Mouse (Mus musculus): ENCODE measurements around the gene Cdc42se1. TPM values are rescaled to one million over a fixed set of nuclear protein-coding genes. Genes with fewer than 3 reads are reported as not detected.

Cdc42se1 gene
- 114 TPM in 2 replicates for polyA plus RNA-seq (2015; fragmentation: Nextera tagmentation; extraction: Ambion mirVana)

DNA sequence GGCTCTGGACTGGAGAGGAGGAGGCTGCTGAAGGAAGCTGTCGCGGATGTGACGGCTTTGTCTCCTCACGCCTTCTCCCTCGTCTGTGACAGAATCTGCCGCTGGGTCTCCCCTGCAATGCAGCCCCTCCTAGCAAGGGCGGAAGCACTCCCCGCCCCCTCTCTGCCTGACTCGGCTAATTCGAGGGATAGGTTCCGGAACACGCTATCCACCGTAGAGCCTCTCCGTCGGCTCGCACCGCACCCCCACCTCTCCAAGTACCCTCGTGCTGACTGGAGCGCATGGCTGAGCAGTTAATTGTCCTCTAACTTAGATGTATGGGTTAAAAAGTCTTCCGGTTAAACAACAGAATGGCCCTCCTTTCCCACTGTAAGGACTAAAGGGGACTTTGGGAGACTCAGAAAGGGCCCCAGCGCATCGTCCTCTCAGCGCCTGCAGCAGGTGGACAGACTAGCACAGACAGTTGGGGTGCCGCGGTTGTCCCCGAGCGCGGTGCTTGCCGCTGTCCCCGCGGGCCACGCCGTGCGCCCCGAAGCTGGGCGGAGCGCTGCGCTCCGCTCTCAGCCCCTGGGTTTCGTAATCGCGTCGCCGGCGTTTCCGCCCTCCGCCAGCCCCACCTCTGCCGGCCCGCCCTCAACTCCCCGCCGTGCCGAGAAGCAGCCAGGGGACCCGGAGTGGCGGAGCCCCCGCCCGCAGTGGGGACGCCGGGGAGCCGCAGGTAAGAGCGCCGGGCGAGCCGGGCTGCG, at the start of gene Cdc42se1:
Gene Cdc42se1, plus strand, starts transcription at position 585 of the 746 bp plus-strand sequence.
- Histone ChIP-seq H3K9me3 (no peaks in the 10 kb centered on the region), H3K27ac (peak within 1 kb of the TSS; percentile 97), H3K4me1 (peaks cover 33% of the 10 kb centered on the region), H3K36me3 (peaks cover 30% of the 10 kb centered on the region), H3K9ac (peak within 1 kb of the TSS; percentile 94), H3K4me3 (peak within 1 kb of the TSS; percentile 90), H3K4me2 (peak within 1 kb of the TSS; percentile 64), H3K27me3 (no peaks in the 10 kb centered on the region)
- WGBS: under 1% methylated on average over 64 of the region's 64 CpGs
- peak; percentile 86 for ATAC-seq (ENCODE audit: insufficient number of reproducible peaks, low FRiP score, low TSS enrichment, low read depth)

DNA sequence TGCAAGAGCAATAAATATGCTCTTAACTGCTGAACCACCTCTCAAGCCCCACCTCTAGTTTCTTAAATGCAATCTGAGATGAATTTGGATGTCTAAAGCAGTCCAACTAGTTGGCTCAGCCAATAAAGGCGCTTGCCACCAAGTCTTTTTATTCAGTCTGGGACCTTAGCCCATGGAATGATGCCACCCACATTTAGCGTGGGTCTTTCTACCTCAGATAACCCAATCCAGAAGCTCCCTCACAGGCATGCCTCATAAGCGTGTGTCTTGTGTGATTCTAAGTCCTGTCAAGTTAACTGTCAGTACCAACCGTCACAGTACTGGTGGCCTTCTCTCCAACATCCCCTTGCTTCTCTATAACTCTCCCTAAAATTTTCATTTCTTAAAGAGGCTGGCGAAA, 49.6 kb upstream of the Cdc42se1 start:
- H3K4me1 ChIP-seq: peaks cover 4% of the 10 kb centered on the region
- no peak overlapping the region for H3K4me3 ChIP-seq
- H3K27ac ChIP-seq: no peak overlapping the region
- peaks cover 12% of the 10 kb centered on the region for H3K36me3 ChIP-seq
- H3K27me3 ChIP-seq: peaks cover 3% of the 10 kb centered on the region; the same call in 1 of the 2 replicates
- ATAC-seq (ENCODE audit: insufficient number of reproducible peaks, low FRiP score, low TSS enrichment, low read depth): no peak
- no peak overlapping the region for H3K9ac ChIP-seq
- H3K4me2 ChIP-seq: no peak overlapping the region
- WGBS: 80% methylated on average over 5 of the region's 5 CpGs
- H3K9me3 ChIP-seq: no peaks in the 10 kb centered on the region

GRCm38 (mm10) chr3:95179890-95180289, 48.6 kb upstream of the Cdc42se1 start:
- Histone ChIP-seq H3K9ac (no peak overlapping the region), H3K27ac (no peak overlapping the region), H3K4me3 (no peak overlapping the region), H3K4me1 (no peaks in the 10 kb centered on the region), H3K4me2 (no peak overlapping the region), H3K9me3 (no peaks in the 10 kb centered on the region), H3K36me3 (peaks cover 22% of the 10 kb centered on the region), H3K27me3 (no peaks in the 10 kb centered on the region)
- ATAC-seq (ENCODE audit: insufficient number of reproducible peaks, low FRiP score, low TSS enrichment, low read depth): no peak
- WGBS: 65% methylated on average over 3 of the region's 3 CpGs

DNA sequence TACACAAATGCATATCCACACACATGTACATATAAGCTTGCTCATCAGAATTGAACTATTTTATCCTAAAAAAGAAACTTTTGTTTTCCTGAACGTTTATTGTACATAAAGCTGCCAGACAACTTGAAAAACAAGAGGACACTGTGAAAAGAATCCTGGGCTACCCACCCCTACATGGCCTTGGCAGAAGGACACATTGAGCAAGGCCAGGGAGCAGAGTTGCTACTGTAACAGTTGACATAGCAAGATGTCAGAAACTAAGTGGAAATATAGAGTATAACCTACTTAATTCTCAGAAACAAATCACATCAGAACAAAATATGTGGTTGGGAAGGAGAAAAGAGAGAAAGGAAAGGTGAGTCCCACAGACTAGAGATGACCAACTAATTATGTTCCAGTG, 46.7 kb upstream of the Cdc42se1 start:
- H3K27ac ChIP-seq: no peak overlapping the region
- H3K9ac ChIP-seq: no peak overlapping the region
- WGBS: 72% methylated on average over 1 of the region's 1 CpGs
- H3K9me3 ChIP-seq: no peaks in the 10 kb centered on the region
- no peak for ATAC-seq (ENCODE audit: insufficient number of reproducible peaks, low FRiP score, low TSS enrichment, low read depth)
- no peak overlapping the region for H3K4me3 ChIP-seq
- H3K4me1 ChIP-seq: no peaks in the 10 kb centered on the region
- no peak overlapping the region for H3K4me2 ChIP-seq
- peaks cover 41% of the 10 kb centered on the region for H3K36me3 ChIP-seq
- no peaks in the 10 kb centered on the region for H3K27me3 ChIP-seq

GRCm38 (mm10) chr3:95184796-95185577, 43.5 kb upstream of the Cdc42se1 start:
- Histone ChIP-seq H3K27ac (no peak overlapping the region), H3K36me3 (peaks cover 71% of the 10 kb centered on the region), H3K9ac (no peak overlapping the region), H3K4me1 (no peaks in the 10 kb centered on the region), H3K9me3 (no peaks in the 10 kb centered on the region), H3K27me3 (no peaks in the 10 kb centered on the region), H3K4me2 (no peak overlapping the region), H3K4me3 (no peak overlapping the region)
- ATAC-seq (ENCODE audit: insufficient number of reproducible peaks, low FRiP score, low TSS enrichment, low read depth): no peak
- 88% methylated on average over 9 of the region's 9 CpGs for WGBS

- Histone ChIP-seq H3K9ac (no peak overlapping the region), H3K27ac (no peak overlapping the region), H3K27me3 (no peaks in the 10 kb centered on the region), H3K9me3 (no peaks in the 10 kb centered on the region), H3K4me3 (no peak overlapping the region), H3K36me3 (peaks cover 77% of the 10 kb centered on the region), H3K4me2 (no peak overlapping the region), H3K4me1 (no peaks in the 10 kb centered on the region)
- no peak for ATAC-seq (ENCODE audit: insufficient number of reproducible peaks, low FRiP score, low TSS enrichment, low read depth)
- WGBS: 88% methylated on average over 2 of the region's 2 CpGs
Observed at GRCm38 (mm10) chr3:95186100-95186499, 42.4 kb upstream of the Cdc42se1 start.

DNA sequence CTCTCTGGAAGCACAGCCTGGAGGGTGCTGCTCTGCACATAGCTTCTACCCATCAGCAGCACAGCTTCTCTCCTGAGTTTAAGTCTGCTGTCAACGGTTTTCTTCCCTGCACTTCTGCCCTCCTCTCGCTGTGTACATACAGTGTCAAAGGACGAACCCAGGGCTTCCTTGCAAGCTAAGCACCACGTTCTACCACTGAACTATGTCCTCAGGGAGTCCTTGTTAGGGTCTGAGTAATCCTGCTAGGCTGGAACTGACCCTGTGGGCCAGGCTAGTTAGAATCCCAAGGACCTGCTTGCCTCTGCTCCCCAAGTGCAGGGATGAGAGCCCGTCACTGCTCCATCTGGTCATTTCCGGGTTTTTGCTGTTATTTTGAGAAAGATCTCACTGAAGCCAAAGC, 41.6 kb upstream of the Cdc42se1 start:
- Histone ChIP-seq H3K27ac (no peak overlapping the region), H3K9me3 (no peaks in the 10 kb centered on the region), H3K4me3 (no peak overlapping the region), H3K4me2 (no peak overlapping the region), H3K27me3 (no peaks in the 10 kb centered on the region), H3K36me3 (peaks cover 82% of the 10 kb centered on the region), H3K9ac (no peak overlapping the region), H3K4me1 (no peaks in the 10 kb centered on the region)
- ATAC-seq (ENCODE audit: insufficient number of reproducible peaks, low FRiP score, low TSS enrichment, low read depth): no peak
- 86% methylated on average over 6 of the region's 6 CpGs for WGBS

DNA sequence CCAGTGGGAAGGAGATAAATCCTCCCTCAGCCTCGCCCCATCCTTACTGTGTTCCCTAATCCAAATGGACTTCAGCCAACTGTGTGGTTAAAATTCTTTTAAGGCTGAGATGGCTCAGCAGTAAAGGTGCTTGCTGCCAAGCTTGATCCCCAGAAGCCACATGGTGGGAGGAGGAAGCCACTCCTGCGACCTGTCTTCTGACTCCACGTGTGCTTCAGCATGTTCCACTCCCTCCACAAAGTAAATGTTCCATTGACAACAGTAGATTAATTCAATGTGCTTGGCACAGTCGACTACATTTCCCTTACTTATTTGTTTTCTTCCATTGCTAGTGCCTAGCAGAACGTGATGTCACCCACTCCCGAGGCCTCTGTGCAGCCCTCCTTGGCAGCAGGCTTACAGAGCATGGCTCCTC, 33.8 kb upstream of the Cdc42se1 start:
- Histone ChIP-seq H3K4me3 (no peak overlapping the region), H3K4me2 (no peak overlapping the region), H3K4me1 (0 out of 2 replicates have a peak, but pooled peaks cover 5% of the 10 kb centered on the region), H3K9ac (no peak overlapping the region), H3K36me3 (peaks cover 73% of the 10 kb centered on the region), H3K27me3 (no peaks in the 10 kb centered on the region), H3K27ac (peak overlapping the region; percentile 47), H3K9me3 (no peaks in the 10 kb centered on the region)
- ATAC-seq (ENCODE audit: insufficient number of reproducible peaks, low FRiP score, low TSS enrichment, low read depth): peak; percentile 67
- WGBS: 63% methylated on average over 6 of the region's 6 CpGs

DNA sequence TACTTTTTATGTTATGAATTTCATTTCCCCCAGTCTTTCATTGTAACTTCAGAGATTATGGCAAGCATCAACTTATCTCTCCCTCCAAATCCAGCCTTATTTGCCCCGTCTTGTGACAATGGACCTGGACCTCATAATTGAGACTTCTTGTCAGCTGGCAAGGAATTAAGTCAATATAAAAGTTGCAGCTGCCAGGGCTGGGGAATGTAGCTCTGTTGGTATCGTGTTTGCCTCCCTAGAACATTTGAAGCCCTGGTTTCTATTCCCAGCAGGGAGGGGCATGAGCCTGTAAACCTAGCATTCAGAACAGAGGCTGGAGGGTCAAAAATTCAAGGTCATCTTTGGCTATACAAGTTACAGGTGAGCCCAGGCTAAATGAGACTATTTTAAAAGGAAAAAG, 32.8 kb upstream of the Cdc42se1 start:
- ATAC-seq (ENCODE audit: insufficient number of reproducible peaks, low FRiP score, low TSS enrichment, low read depth): no peak
- 0 out of 2 replicates have a peak, but pooled peaks cover 5% of the 10 kb centered on the region for H3K4me1 ChIP-seq
- WGBS: 84% methylated on average over 2 of the region's 2 CpGs
- no peaks in the 10 kb centered on the region for H3K27me3 ChIP-seq
- H3K9me3 ChIP-seq: no peaks in the 10 kb centered on the region
- H3K4me3 ChIP-seq: no peak overlapping the region
- no peak overlapping the region for H3K4me2 ChIP-seq
- H3K36me3 ChIP-seq: peaks cover 74% of the 10 kb centered on the region
- no peak overlapping the region for H3K9ac ChIP-seq
- no peak overlapping the region for H3K27ac ChIP-seq

DNA sequence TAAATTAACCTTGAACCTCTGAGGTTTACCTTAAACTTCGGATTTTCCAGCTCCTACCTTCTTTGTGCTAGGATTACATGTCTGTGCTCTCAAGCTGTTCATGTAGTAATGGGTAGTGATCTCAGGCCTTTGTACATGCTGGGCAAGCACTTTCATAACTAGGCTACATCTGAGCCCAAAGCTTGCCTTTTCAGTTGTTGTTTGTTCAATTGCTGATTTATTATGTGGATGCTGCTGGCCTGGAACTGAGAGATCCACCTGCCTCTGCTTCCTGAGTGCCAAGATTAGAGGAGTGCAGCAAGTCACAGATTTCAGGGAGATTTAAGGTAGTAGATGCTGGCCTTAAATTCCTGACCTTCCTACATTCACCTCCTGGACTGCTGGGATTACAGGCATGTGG, 29.4 kb upstream of the Cdc42se1 start:
- Histone ChIP-seq H3K4me3 (no peak overlapping the region), H3K4me1 (0 out of 2 replicates have a peak, but pooled peaks cover 5% of the 10 kb centered on the region), H3K36me3 (peaks cover 86% of the 10 kb centered on the region), H3K27ac (no peak overlapping the region), H3K4me2 (no peak overlapping the region), H3K9me3 (no peaks in the 10 kb centered on the region), H3K9ac (no peak overlapping the region), H3K27me3 (no peaks in the 10 kb centered on the region)
- no peak for ATAC-seq (ENCODE audit: insufficient number of reproducible peaks, low FRiP score, low TSS enrichment, low read depth)
- 85% methylated on average over 1 of the region's 1 CpGs for WGBS

- Histone ChIP-seq H3K9me3 (no peaks in the 10 kb centered on the region), H3K4me2 (no peak overlapping the region), H3K4me1 (0 out of 2 replicates have a peak, but pooled peaks cover 2% of the 10 kb centered on the region), H3K9ac (no peak overlapping the region), H3K27me3 (no peaks in the 10 kb centered on the region), H3K4me3 (no peak overlapping the region), H3K36me3 (peaks cover 86% of the 10 kb centered on the region), H3K27ac (no peak overlapping the region)
- 83% methylated on average over 7 of the region's 7 CpGs for WGBS
- no peak for ATAC-seq (ENCODE audit: insufficient number of reproducible peaks, low FRiP score, low TSS enrichment, low read depth)
Observed at GRCm38 (mm10) chr3:95200132-95200531, 28.4 kb upstream of the Cdc42se1 start.

GRCm38 (mm10) chr3:95200562-95200961, 28.0 kb upstream of the Cdc42se1 start:
- no peaks in the 10 kb centered on the region for H3K27me3 ChIP-seq
- no peak overlapping the region for H3K4me3 ChIP-seq
- H3K4me2 ChIP-seq: no peak overlapping the region
- no peaks in the 10 kb centered on the region for H3K4me1 ChIP-seq
- ATAC-seq (ENCODE audit: insufficient number of reproducible peaks, low FRiP score, low TSS enrichment, low read depth): no peak
- peaks cover 86% of the 10 kb centered on the region for H3K36me3 ChIP-seq
- no peak overlapping the region for H3K27ac ChIP-seq
- no peaks in the 10 kb centered on the region for H3K9me3 ChIP-seq
- 62% methylated on average over 2 of the region's 2 CpGs for WGBS
- H3K9ac ChIP-seq: no peak overlapping the region

All from limb, embryonic 15.5 days (tissue).